Mouse (Mus musculus) cerebellum, adult (tissue): ENCODE results near the gene Lmo7.

Source experiments
- ATAC-seq: cut with Nextera tagmentation; 2 replicates; pipeline ENCODE4 v1.9.2; 2017; ENCODE audit warnings: mild to moderate bottlenecking, moderate library complexity, mixed read lengths; ENCODE audit not compliant: insufficient number of reproducible peaks, low FRiP score, low TSS enrichment

Gene Lmo7

GRCm38 (mm10) chr14:101729237-101729971 lies at the start of gene Lmo7, which contains the start of gene Gm9922:
TSS of gene Lmo7 (plus strand) at chr14:101729957.
TSS of gene Gm9922 (minus strand) at chr14:101729814.
- ATAC-seq = peak; percentile 38

DNA sequence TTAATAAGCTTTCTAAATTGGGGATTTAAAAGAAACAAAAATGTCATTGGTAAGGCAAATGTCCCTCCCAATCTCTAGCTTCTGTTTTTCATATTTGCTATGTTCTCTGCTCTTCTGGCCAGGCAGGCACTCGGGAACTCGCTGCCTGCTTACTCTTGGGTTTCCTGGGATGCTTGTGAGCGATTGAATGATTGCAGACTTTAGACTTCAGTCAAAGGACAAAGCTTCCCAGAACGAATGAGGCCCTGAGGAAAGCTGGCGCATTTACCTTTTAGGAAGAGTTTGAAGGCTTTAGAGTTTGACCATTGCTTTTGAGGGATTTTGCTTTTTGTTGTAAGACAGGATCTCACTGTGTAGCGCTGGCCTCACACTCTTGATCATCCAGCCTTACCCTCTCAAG lies 42.1 kb upstream of the Lmo7 start:
- no peak for ATAC-seq

DNA sequence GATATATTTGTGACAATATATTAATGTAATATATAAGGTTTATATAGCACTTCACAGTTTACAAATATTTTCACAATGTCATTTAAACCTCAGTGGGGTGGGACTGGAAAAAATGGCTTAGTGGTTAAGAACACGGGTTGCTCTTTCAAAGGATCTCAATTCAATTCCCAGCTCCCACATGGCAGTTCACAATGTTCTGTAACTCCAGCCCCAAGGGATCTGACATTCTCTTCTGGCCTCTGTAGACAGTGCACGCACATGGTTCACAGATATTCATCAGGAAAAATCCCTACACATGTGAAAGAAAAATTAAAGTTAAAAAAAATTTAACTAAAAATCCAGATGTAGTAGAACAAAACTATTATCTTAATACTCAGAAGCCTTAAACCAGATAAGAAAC lies 41.4 kb upstream of the Lmo7 start:
- ATAC-seq = no peak

- ATAC-seq = no peak
Measured at GRCm38 (mm10) chr14:101704479-101704878, 25.3 kb upstream of the Lmo7 start.

DNA sequence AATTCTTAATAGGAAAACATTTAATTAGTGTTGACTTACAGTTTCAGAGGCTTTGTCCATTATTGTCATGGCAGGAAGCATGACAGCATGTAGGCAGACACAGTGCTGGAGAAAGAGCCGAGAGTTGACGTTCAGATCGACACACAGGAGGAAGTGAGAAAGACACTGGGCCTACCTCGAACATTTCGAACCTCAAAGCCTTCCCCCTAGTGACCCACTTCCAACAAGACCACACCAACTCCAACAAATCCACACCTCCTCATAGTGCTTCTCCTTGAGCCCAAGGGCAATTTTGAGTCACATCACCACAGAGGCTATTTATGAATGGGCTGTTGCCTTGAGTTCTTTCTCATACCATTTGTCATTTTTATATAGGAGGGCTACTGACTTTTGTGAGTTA lies 22.7 kb upstream of the Lmo7 start:
- ATAC-seq = no peak

DNA sequence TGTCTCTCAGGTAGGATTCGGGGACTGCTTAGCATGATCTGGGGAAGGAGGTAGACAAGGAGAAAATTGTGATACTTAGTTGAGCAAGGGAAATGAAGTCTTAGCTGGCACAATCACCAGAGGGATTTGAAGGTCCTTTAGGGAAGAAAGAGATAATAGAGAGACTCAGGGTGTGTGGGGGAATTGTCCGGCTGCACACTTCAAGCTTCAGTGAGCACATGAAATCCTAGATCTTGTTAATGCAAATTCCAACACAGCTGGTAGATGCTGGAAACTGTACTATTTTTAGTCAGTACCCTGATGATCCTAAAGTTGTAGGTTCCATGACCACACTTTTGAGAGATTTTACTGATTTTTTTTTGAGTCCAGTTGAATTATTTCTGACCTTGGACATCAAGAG lies 15.3 kb upstream of the Lmo7 start:
- no peak for ATAC-seq

GRCm38 (mm10) chr14:101729972-101730692 lies 375 bp downstream of the Lmo7 start:
- ATAC-seq = peak; percentile 47; the same call in 1 of the 2 replicates

GRCm38 (mm10) chr14:101733542-101734303 lies 4.0 kb downstream of the Lmo7 start:
- ATAC-seq = no peak

DNA sequence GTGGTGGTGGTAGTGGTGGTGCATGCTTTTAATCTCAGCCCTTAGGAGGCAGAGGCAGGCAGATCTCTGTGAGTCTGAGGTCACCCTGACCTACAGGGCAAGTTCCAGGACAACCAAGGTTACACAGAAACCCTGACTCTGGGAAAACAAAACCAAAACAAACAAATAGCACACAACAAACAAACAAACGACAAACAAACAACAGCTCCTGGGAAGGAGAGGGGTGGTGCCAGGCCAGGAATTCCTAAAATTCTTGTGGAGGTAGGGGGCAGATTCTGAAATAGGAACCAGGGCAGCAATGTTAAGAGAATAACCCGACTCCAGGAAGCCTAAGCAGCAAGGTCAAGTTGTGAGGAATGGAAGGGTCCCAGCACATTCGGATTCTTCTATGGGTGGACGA lies 7.7 kb downstream of the Lmo7 start:
- no peak for ATAC-seq

- no peak for ATAC-seq
Measured at GRCm38 (mm10) chr14:101746635-101747034, 16.9 kb downstream of the Lmo7 start.

GRCm38 (mm10) chr14:101747811-101748210 lies 18.1 kb downstream of the Lmo7 start:
- ATAC-seq = no peak

GRCm38 (mm10) chr14:101748436-101748835 lies 18.7 kb downstream of the Lmo7 start:
- ATAC-seq = no peak

DNA sequence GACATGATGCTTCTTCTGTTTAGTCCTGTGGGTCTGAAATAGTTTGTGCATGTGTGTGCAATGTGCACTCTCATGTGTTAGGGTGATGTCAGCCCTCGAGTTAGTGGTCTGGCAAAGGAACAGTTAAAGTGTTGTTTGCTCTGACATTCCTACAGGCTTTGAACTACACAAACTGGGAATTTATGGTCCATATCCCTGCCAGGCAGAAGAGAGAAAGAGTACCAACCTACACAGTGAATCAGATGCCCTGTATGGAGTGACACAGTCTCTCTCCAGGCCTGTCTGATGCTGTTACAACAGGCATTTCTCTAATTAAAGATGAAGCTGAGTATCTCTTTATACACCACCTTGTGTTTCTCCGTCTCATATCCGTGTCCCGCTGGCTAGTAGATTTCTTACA lies 21.2 kb downstream of the Lmo7 start:
- ATAC-seq = no peak

DNA sequence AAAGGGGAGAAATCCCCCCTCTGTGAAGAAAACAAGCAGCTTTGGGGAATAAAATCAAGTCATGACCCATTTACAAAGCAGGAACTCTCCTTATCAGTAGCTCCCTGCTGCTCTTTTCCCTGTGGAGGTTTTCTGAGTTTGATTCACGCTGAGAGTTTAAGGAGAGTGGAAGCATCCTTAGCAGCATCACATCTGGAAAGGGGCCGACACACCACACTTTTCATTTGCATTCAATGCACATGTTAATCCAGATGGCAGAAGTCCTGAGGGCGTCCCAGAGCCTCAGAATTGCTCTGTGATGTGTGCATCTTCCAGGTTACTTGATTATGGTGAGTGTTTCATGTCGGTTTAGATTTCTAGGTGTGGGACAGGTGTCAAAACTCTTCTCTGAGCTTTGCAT lies 25.7 kb downstream of the Lmo7 start:
- no peak for ATAC-seq

DNA sequence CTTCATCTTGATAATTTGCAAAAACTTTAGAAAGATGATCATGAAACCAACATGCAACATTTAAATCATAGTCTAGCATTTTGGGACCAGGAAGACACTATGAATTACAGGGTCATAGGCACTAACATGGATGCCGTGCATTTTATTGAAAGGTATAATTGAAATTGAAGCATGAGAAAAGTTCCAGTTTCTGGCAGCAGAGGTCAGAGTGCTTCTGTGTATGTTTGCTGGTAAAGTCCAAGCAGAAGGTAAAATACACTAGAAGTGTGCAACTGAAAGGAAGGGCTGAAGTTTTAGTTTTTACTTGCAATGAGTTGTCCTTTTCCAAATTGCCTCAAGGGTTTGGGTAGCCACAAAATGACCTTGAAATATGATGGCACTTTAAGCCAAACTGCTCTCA lies 32.5 kb downstream of the Lmo7 start:
- no peak for ATAC-seq

- ATAC-seq = no peak
Measured at GRCm38 (mm10) chr14:101763762-101764295, 34.1 kb downstream of the Lmo7 start.

DNA sequence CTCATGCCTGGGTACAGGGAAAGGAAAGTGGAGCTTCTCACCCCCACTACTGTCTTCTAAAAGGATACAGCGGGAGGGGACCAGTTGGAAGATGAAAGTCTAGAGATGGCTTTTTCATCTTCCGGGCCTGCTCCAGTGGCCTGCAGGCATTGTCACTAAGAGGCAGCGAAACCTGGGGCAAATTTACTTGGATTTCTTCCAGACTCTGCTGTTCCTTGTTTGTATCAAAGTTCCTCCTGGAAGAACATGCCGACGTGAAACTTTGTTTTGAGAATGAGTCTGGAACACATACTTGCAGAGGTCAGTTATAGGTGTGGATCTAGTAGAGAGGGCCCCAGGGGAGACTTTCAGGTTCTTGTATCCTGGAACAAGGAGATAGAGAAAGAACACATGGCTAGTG lies 41.6 kb downstream of the Lmo7 start:
- ATAC-seq = no peak

- no peak for ATAC-seq
Measured at GRCm38 (mm10) chr14:101771756-101772155, 42.0 kb downstream of the Lmo7 start.

DNA sequence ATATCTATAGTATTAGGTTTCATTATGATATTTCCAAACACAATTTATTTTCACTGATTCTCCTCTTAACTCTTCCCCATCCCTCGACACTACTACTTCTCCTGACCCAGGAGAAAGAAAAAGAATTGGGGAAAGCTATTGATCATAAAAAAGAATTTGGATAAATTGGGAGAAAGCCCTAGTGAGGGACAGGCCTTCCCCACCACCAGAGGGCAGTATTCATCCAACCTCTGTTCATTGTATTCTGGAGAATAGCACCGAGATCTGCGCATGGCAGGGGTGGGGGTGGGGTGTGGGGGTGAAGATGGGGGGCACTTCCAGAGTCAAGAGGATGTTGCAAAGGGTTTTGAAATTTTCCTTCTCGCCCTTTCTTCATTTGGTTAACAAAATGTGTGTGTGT lies 44.9 kb downstream of the Lmo7 start:
- no peak for ATAC-seq

GRCm38 (mm10) chr14:101776296-101777128 lies 46.8 kb downstream of the Lmo7 start:
- ATAC-seq = no peak
